Mouse (Mus musculus) hindbrain, embryonic 13.5 days (tissue): Measurements from ENCODE around the gene Foxp4. TPM values are rescaled to one million over a fixed set of nuclear protein-coding genes. Genes with fewer than 3 reads are reported as not detected.

ENCODE experiments used
- ATAC-seq: fragments of 200-750 bp; cut with Nextera tagmentation; 2 replicates; pipeline ENCODE4 v1.8.0; 2017; ENCODE audit warnings: moderate TSS enrichment; ENCODE audit not compliant: low FRiP score
- H3K27ac ChIP-seq: fragments of 300-500 bp; sonication (generic); 2 replicates; pipeline ENCODE4 v1.5.1; 2015; ENCODE audit warnings: inconsistent platforms, mild to moderate bottlenecking, moderate library complexity
- H3K27me3 ChIP-seq: fragments of 300-500 bp; sonication (generic); 2 replicates; pipeline ENCODE4 v1.6.1; 2015; ENCODE audit warnings: mild to moderate bottlenecking, inconsistent platforms
- H3K36me3 ChIP-seq: fragments of 300-500 bp; sonication (generic); 2 replicates; pipeline ENCODE4 v1.6.1; 2015; ENCODE audit warnings: mild to moderate bottlenecking, inconsistent platforms
- H3K4me1 ChIP-seq: fragments of 300-500 bp; sonication (generic); replicated peaks from 2 replicates; pipeline ENCODE4 v1.6.1; 2015; ENCODE audit warnings: inconsistent platforms
- H3K4me2 ChIP-seq: fragments of 300-500 bp; sonication (generic); 2 replicates; pipeline ENCODE4 v1.6.1; 2015; ENCODE audit warnings: inconsistent platforms, mild to moderate bottlenecking, moderate library complexity
- H3K4me3 ChIP-seq: fragments of 300-500 bp; sonication (generic); 2 replicates; pipeline ENCODE4 v1.5.1; 2015; ENCODE audit warnings: mild to moderate bottlenecking, inconsistent platforms
- H3K9ac ChIP-seq: fragments of 300-500 bp; sonication (generic); 2 replicates; pipeline ENCODE4 v1.6.1; 2015; ENCODE audit warnings: mild to moderate bottlenecking, inconsistent platforms
- H3K9me3 ChIP-seq: fragments of 300-500 bp; sonication (generic); 2 replicates; pipeline ENCODE4 v1.6.1; 2016; ENCODE audit warnings: inconsistent platforms
- WGBS: fragments of 180-500 bp; shearing (Covaris S2); methylation state at CpG from one replicate; pipeline ENCODE4 v1.1.7; 2015; 5-methylcytosine and 5-hydroxymethylcytosine counted together
- polyA plus RNA-seq: library from polyadenylated mRNA; unstranded; fragments of >200 nt; fragmentation: Nextera tagmentation; extraction: Ambion mirVana; gene quantifications from 2 replicates; pipeline ENCODE4 v1.2.1, GENCODE M21; 2015

Foxp4 gene
- polyA plus RNA-seq, 1 experiment from 2014 or later = 19.9 TPM

GRCm38 (mm10) chr17:47949441-47949840 is 25.0 kb upstream of the Foxp4 start:
- Histone ChIP-seq H3K27me3 (peaks cover 40% of the 10 kb centered on the region), H3K27ac (no peak overlapping the region), H3K36me3 (no peaks in the 10 kb centered on the region), H3K4me1 (peaks cover 34% of the 10 kb centered on the region), H3K4me3 (no peak overlapping the region), H3K9ac (no peak overlapping the region), H3K9me3 (no peaks in the 10 kb centered on the region), H3K4me2 (no peak overlapping the region)
- no peak for ATAC-seq
- WGBS = 94% methylated on average over 12 of the region's 12 CpGs

- peaks cover 42% of the 10 kb centered on the region for H3K27me3 ChIP-seq
- no peak overlapping the region for H3K4me2 ChIP-seq
- no peak overlapping the region for H3K9ac ChIP-seq
- H3K36me3 ChIP-seq = no peaks in the 10 kb centered on the region
- H3K27ac ChIP-seq = no peak overlapping the region
- H3K4me1 ChIP-seq = peaks cover 34% of the 10 kb centered on the region
- 73% methylated on average over 5 of the region's 5 CpGs for WGBS
- H3K9me3 ChIP-seq = no peaks in the 10 kb centered on the region
- no peak for ATAC-seq
- no peak overlapping the region for H3K4me3 ChIP-seq
These were observed 24.3 kb upstream of the Foxp4 start for GRCm38 (mm10) chr17:47948753-47949152.

- no peak for ATAC-seq
- WGBS = 3% methylated on average over 14 of the region's 14 CpGs
- no peak overlapping the region for H3K4me3 ChIP-seq
- H3K27ac ChIP-seq = no peak overlapping the region
- peaks cover 25% of the 10 kb centered on the region for H3K4me1 ChIP-seq
- peaks cover 32% of the 10 kb centered on the region for H3K27me3 ChIP-seq
- peak overlapping the region; percentile 15 for H3K4me2 ChIP-seq
- 0 out of 2 replicates have a peak overlapping the region, but pooled peaks have one; percentile 43 for H3K9ac ChIP-seq
- H3K9me3 ChIP-seq = no peaks in the 10 kb centered on the region
- H3K36me3 ChIP-seq = no peaks in the 10 kb centered on the region
These were observed 22.5 kb upstream of the Foxp4 start for GRCm38 (mm10) chr17:47946921-47947420.

DNA sequence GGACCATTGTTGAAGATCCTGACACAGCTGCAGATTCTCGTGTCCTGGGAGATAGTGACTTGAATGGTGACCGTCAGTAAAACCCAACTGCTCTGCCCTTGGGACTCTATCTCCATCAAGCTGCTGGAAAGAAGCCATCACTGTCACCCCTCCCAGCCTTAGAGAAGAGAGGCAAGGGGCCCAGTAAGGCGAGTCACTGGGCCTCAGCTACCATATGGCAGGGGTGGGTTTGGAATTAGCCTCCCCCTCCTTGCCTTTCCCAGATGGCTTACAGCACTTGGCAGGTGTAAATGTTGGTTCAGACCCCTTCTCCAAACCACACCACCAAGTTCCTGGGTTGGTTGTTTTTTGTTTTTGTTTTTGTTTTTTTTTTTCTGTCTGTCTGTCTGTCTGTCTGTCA is 21.7 kb upstream of the Foxp4 start:
- Histone ChIP-seq H3K4me3 (no peak overlapping the region), H3K4me2 (no peak overlapping the region), H3K36me3 (no peaks in the 10 kb centered on the region), H3K27me3 (peaks cover 38% of the 10 kb centered on the region), H3K9ac (no peak overlapping the region), H3K27ac (no peak overlapping the region), H3K4me1 (peaks cover 16% of the 10 kb centered on the region), H3K9me3 (no peaks in the 10 kb centered on the region)
- ATAC-seq = no peak
- 59% methylated on average over 3 of the region's 3 CpGs for WGBS

DNA sequence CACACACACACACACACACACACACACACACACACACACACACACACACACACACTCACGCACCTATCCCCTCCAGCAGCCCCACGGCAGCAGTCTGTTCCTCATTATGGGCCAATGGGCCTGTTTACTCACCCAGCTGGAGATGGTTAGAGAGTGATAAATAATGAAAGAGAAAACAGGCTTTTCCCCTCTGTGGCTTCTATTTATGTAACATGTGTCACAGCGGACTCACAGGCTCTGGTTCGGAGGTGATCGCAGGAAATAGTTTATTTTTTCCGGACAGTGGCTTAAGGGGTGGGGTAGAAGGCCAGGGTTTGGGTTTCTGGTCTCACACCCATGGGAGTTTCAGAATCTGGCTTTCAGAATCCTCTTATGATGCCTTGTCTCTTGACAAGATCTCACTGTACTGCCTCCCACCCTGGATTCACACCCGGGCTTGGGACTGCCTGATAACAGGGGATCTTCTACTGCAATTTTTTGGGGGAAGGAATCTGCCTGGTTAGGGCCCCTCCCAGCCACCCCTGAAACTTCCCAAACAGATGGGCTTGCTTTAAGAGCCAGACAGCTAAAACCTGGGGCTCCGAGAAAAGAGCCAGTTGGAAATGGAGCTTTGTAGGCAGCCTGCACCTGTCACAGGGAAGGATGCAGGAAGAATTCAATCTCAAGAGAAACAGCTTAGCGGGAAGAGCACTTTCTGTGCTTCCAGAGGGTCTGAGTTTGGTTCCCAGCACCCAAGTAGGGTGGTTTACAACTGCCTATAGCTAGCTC is 18.8 kb upstream of the Foxp4 start:
- Histone ChIP-seq H3K4me1 (peaks cover 12% of the 10 kb centered on the region), H3K9me3 (no peaks in the 10 kb centered on the region), H3K4me2 (no peak overlapping the region), H3K9ac (no peak overlapping the region), H3K27me3 (peaks cover 35% of the 10 kb centered on the region), H3K27ac (no peak overlapping the region), H3K4me3 (no peak overlapping the region), H3K36me3 (no peaks in the 10 kb centered on the region)
- WGBS = 52% methylated on average over 9 of the region's 9 CpGs
- ATAC-seq = no peak

- no peak overlapping the region for H3K9ac ChIP-seq
- no peaks in the 10 kb centered on the region for H3K9me3 ChIP-seq
- H3K36me3 ChIP-seq = no peaks in the 10 kb centered on the region
- 90% methylated on average over 4 of the region's 4 CpGs for WGBS
- ATAC-seq = no peak
- H3K4me1 ChIP-seq = peaks cover 9% of the 10 kb centered on the region
- H3K27me3 ChIP-seq = peaks cover 38% of the 10 kb centered on the region
- H3K4me3 ChIP-seq = no peak overlapping the region
- H3K4me2 ChIP-seq = no peak overlapping the region
- no peak overlapping the region for H3K27ac ChIP-seq
These were observed 17.6 kb upstream of the Foxp4 start for GRCm38 (mm10) chr17:47942008-47942407.

- 0 out of 2 replicates have a peak, but pooled peaks cover 4% of the 10 kb centered on the region for H3K4me1 ChIP-seq
- H3K4me3 ChIP-seq = no peak overlapping the region
- no peak overlapping the region for H3K27ac ChIP-seq
- 77% methylated on average over 6 of the region's 6 CpGs for WGBS
- H3K27me3 ChIP-seq = peaks cover 27% of the 10 kb centered on the region
- H3K9ac ChIP-seq = no peak overlapping the region
- no peaks in the 10 kb centered on the region for H3K9me3 ChIP-seq
- no peak overlapping the region for H3K4me2 ChIP-seq
- no peaks in the 10 kb centered on the region for H3K36me3 ChIP-seq
- ATAC-seq = no peak
These were observed 14.4 kb upstream of the Foxp4 start for GRCm38 (mm10) chr17:47938839-47939238.

DNA sequence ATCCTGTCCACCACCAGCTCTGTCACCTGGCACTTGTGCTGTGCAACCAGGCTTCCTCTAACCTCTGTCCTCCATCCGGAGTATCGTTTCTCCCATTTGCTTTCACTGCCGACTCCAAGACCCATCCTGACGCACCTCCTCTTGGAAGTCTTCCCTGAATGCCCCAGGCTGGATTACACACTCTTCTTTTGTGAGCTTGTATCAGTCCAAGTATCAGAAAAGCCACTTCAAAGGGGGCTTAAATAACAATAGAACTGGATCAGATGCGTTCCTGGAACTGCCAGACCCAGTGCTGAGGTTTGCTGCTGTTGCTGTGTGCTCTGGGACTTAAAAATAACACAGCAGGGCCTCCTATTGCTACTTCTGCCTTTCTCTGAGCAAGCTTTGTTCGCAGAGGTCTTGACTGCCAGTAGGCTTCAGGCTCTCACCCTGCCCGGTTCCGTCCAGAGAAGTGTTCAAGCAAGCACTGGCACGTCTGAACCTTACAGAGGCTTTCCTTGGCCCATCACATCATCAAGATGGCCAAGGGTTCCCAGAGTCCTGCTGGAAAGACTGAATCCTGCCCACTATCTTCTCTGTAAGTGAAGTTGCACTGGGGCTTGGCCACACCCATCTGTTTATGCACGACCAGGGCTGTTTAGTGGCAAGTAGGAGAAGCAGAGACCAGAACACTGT is 13.6 kb upstream of the Foxp4 start:
- 36% methylated on average over 10 of the region's 10 CpGs for WGBS
- H3K27ac ChIP-seq = no peak overlapping the region
- peaks cover 25% of the 10 kb centered on the region for H3K27me3 ChIP-seq
- no peak for ATAC-seq
- H3K36me3 ChIP-seq = no peaks in the 10 kb centered on the region
- H3K9me3 ChIP-seq = no peaks in the 10 kb centered on the region
- H3K4me3 ChIP-seq = no peak overlapping the region
- no peak overlapping the region for H3K4me2 ChIP-seq
- H3K9ac ChIP-seq = no peak overlapping the region
- no peaks in the 10 kb centered on the region for H3K4me1 ChIP-seq

DNA sequence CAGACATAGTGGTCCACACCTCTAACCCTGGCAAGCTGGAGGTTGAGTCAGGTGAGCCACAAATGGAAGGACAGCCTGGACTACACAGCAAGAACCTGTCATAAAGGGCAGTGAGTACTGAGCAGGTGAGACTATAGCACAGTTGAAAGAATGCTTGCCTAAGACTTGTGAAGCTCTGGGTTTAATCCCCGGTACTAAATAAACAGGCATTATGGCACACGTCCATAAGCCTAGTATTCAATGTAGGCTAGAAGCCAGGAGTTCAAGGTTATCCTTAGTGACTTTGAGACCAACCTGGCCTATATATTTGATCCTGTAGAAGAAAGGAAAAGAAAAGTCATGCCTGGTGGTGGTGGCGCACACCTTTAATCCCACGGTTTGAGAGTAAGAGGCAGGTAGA is 12.1 kb upstream of the Foxp4 start:
- no peak for ATAC-seq
- H3K9ac ChIP-seq = no peak overlapping the region
- H3K9me3 ChIP-seq = no peaks in the 10 kb centered on the region
- H3K4me2 ChIP-seq = no peak overlapping the region
- WGBS = 94% methylated on average over 4 of the region's 4 CpGs
- H3K4me1 ChIP-seq = no peaks in the 10 kb centered on the region
- H3K27ac ChIP-seq = no peak overlapping the region
- H3K4me3 ChIP-seq = no peak overlapping the region
- peaks cover 20% of the 10 kb centered on the region for H3K27me3 ChIP-seq
- no peaks in the 10 kb centered on the region for H3K36me3 ChIP-seq

- Histone ChIP-seq H3K4me3 (no peak overlapping the region), H3K36me3 (no peaks in the 10 kb centered on the region), H3K27ac (no peak overlapping the region), H3K9ac (no peak overlapping the region), H3K4me2 (no peak overlapping the region), H3K9me3 (no peaks in the 10 kb centered on the region), H3K4me1 (peaks cover 11% of the 10 kb centered on the region), H3K27me3 (peaks cover 28% of the 10 kb centered on the region)
- 87% methylated on average over 4 of the region's 4 CpGs for WGBS
- ATAC-seq = no peak
These were observed 5.0 kb upstream of the Foxp4 start for GRCm38 (mm10) chr17:47929431-47929830.

DNA sequence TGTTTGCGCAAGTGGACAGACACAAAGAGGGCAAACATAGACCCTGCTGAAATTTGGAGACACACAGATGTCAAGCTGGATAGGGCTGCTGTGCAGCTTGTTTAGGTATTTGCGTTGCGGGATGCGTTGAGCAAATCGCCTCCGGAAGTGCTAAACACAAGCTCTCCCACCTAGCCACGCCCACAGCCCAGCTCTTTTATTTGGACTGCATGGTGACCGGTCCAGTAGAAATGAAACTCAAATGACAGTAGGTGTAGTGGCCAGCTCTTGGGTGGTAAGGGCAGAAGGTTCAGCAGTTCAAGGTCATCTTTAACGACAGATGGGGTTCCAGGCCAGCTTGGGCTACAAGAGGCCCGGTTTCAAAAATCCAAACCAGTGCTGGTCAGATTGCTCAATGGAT is 1.5 kb upstream of the Foxp4 start:
- peaks cover 39% of the 10 kb centered on the region for H3K4me1 ChIP-seq
- H3K36me3 ChIP-seq = no peaks in the 10 kb centered on the region
- H3K27ac ChIP-seq = no peak overlapping the region
- H3K9ac ChIP-seq = no peak overlapping the region
- no peak for ATAC-seq
- 25% methylated on average over 10 of the region's 10 CpGs for WGBS
- H3K4me2 ChIP-seq = no peak overlapping the region
- no peaks in the 10 kb centered on the region for H3K9me3 ChIP-seq
- peaks cover 44% of the 10 kb centered on the region for H3K27me3 ChIP-seq
- H3K4me3 ChIP-seq = no peak overlapping the region

DNA sequence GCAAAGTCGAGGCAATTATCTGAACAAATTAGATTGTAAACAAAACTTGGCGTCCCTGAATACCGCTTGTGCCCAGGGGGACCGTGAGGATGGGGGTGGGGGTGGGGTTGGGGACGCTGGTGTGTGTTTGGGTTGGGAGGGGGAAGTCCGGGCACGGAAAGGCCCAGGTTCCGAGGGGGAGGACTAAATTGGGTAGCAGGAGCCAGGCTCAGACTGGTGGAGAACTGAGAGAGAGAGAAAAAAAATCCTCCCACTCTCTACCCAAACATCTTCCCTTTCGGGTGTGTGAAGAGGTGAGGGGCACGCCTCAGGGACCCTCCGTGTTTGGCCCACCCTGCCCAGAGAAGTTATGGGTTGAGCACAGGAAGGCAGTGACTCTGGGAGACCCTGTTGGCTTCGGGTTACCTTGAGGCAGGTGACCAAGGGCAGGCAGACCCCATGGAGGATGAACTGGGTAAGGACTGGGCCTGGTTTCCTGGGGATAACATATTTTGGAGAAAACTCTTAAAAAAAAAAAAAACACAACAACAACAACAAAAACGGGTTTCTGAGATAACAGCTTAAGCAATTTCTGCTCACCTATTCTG is 988 bp upstream of the Foxp4 start:
- H3K9me3 ChIP-seq = no peaks in the 10 kb centered on the region
- H3K27ac ChIP-seq = peak overlapping the region; percentile 87
- H3K9ac ChIP-seq = peak overlapping the region; percentile 83
- H3K4me3 ChIP-seq = peak overlapping the region; percentile 80
- peak overlapping the region; percentile 98 for H3K4me2 ChIP-seq
- WGBS = 2% methylated on average over 13 of the region's 13 CpGs
- H3K27me3 ChIP-seq = peaks cover 45% of the 10 kb centered on the region
- no peaks in the 10 kb centered on the region for H3K36me3 ChIP-seq
- 0 out of 2 replicates have a peak, but pooled peaks have one; percentile 1 for ATAC-seq
- peaks cover 45% of the 10 kb centered on the region for H3K4me1 ChIP-seq
